Mouse (Mus musculus): Measurements from ENCODE around the gene Rarres1. TPM values are rescaled to one million over a fixed set of nuclear protein-coding genes. Genes with fewer than 3 reads are reported as not detected.

Gene Rarres1
- total and polyA plus RNA-seq, 3 experiments, result 0.34 TPM; not detected in 2

GRCm38 (mm10) chr3:67557718-67558354 lies 42.5 kb upstream of the Rarres1 start:
- dilution Hi-C loops (cut with MboI; ENCODE audit: extremely low pct_ligation_motif_present, extremely low pct_unique_long_range_greater_than_20kb, low sequenced_read_pairs), result no loop called here
- H3K27ac ChIP-seq (ENCODE audit: insufficient read depth, low read depth), result no peak overlapping the region
- no peak for TF ChIP-seq ZNF384 (IDR thresholded peaks at IDR 0.05; ENCODE audit: low read depth, low read length)
- no peak for TF ChIP-seq HCFC1 (IDR thresholded peaks at IDR 0.05; ENCODE audit: low read depth, low read length)
- no peak for TF ChIP-seq UBTF (IDR thresholded peaks at IDR 0.05; ENCODE audit: low read depth, low read length)
- no peak; the same call in 1 of the 2 replicates for TF ChIP-seq CHD2 (IDR thresholded peaks at IDR 0.05; ENCODE audit: low read length)

GRCm38 (mm10) chr3:67557200-67557651 lies 41.9 kb upstream of the Rarres1 start:
- Histone ChIP-seq H3K4me3 (replicated peaks in 1 of 3; ENCODE audit: low read depth in 2 of 3, low read length in 2 of 3, poor library complexity in 1 of 3) (peak overlapping the region in 2 of 3 experiments; percentile 12 to 50), H3K27me3 (replicated peaks) (no peaks in the 10 kb centered on the region), H3K79me2 (replicated peaks; ENCODE audit: control insufficient read depth, extremely low read depth, insufficient read depth, poor library complexity, severe bottlenecking) (no peaks in the 10 kb centered on the region), H3K4me1 (ENCODE audit: control insufficient read depth in 1 of 2, insufficient read depth in 2 of 2) (peaks cover 6 to 73% of the 10 kb centered on the region in 2 experiments), H3K27ac (ENCODE audit: insufficient read depth, low read depth) (no peak overlapping the region), H3K9me3 (replicated peaks; ENCODE audit: low read length) (no peaks in the 10 kb centered on the region), H3K4me2 (ENCODE audit: insufficient read depth, low read depth, poor library complexity, severe bottlenecking) (peak overlapping the region; percentile 33), H3K9ac (ENCODE audit: insufficient read depth, low read depth) (peak overlapping the region; percentile 34), H3K36me3 (replicated peaks in 1 of 2; ENCODE audit: control insufficient read depth in 1 of 2, insufficient read depth in 1 of 2, low read length in 1 of 2) (no peaks in the 10 kb centered on the region)
- dilution Hi-C loops (cut with MboI; ENCODE audit: extremely low pct_ligation_motif_present, extremely low pct_unique_long_range_greater_than_20kb, low sequenced_read_pairs) (no loop called here), in situ Hi-C loops (cut with MboI; ENCODE audit: low pct_ligation_motif_present, low pct_unique_long_range_greater_than_20kb, low sequenced_read_pairs) (no loop called here)
- DNase-seq (ENCODE audit: extremely low read depth), result peak; percentile 95
- TF ChIP-seq MYC (IDR thresholded peaks at IDR 0.05; ENCODE audit: low read depth, low read length) (peak; percentile 40; the same call in 1 of the 2 replicates), IRF4 (IDR thresholded peaks at IDR 0.05; ENCODE audit: low read depth, low read length) (peak; percentile 84), E2F4 (IDR thresholded peaks at IDR 0.05; ENCODE audit: insufficient replicate concordance, low read depth, low read length) (no peak), USF1 (IDR thresholded peaks at IDR 0.05; ENCODE audit: low read depth, low read length) (peak; percentile 64), CTCF (conservative IDR thresholded peaks at IDR 0.05 in 1 of 2, IDR thresholded peaks at IDR 0.05 in 1 of 2; ENCODE audit: low read depth in 2 of 2, low read length in 2 of 2) (no peak), MAZ (IDR thresholded peaks at IDR 0.05; ENCODE audit: low read depth, low read length) (no peak), ZKSCAN1 (IDR thresholded peaks at IDR 0.05; ENCODE audit: borderline replicate concordance, low read depth, low read length) (no peak), TBP (conservative IDR thresholded peaks at IDR 0.05; ENCODE audit: low read depth, low read length) (peak; percentile 54; the same call in 1 of the 2 replicates), USF2 (conservative IDR thresholded peaks at IDR 0.05; ENCODE audit: low read depth, low read length) (peak; percentile 69), JUND (conservative IDR thresholded peaks at IDR 0.05; ENCODE audit: low read depth, low read length) (peak; percentile 21; the same call in 1 of the 2 replicates), GABPA (IDR thresholded peaks at IDR 0.05; ENCODE audit: insufficient replicate concordance, low read depth, low read length) (no peak), RCOR1 (conservative IDR thresholded peaks at IDR 0.05; ENCODE audit: low read depth, low read length) (no peak), POLR2AphosphoS2 (IDR thresholded peaks at IDR 0.05; ENCODE audit: low read depth, low read length) (no peak), SMC3 (IDR thresholded peaks at IDR 0.05; ENCODE audit: low read depth, low read length) (no peak), MAFK (IDR thresholded peaks at IDR 0.05; ENCODE audit: insufficient replicate concordance, low read length) (no peak), ZMIZ1 (IDR thresholded peaks at IDR 0.05; ENCODE audit: low read depth, low read length) (no peak), TCF12 (IDR thresholded peaks at IDR 0.05; ENCODE audit: low read depth, low read length) (peak; percentile 62; the same call in 1 of the 2 replicates), MEF2A (IDR thresholded peaks at IDR 0.05; ENCODE audit: borderline replicate concordance, low read depth, low read length) (no peak), KAT2A (IDR thresholded peaks at IDR 0.05; ENCODE audit: insufficient replicate concordance, low read length) (no peak), HCFC1 (IDR thresholded peaks at IDR 0.05; ENCODE audit: low read depth, low read length) (no peak; the same call in 1 of the 2 replicates), ETS1 (conservative IDR thresholded peaks at IDR 0.05; ENCODE audit: low read depth, low read length) (peak; percentile 58), NELFE (IDR thresholded peaks at IDR 0.05; ENCODE audit: low read depth, low read length) (no peak), UBTF (IDR thresholded peaks at IDR 0.05; ENCODE audit: low read depth, low read length) (no peak), ELF1 (IDR thresholded peaks at IDR 0.05; ENCODE audit: low read depth, low read length) (peak; percentile 47; the same call in 1 of the 2 replicates), MXI1 (IDR thresholded peaks at IDR 0.05; ENCODE audit: low read depth, low read length) (peak; percentile 27; the same call in 1 of the 2 replicates), ZC3H11A (IDR thresholded peaks at IDR 0.05; ENCODE audit: low read depth, low read length) (no peak), PAX5 (IDR thresholded peaks at IDR 0.05; ENCODE audit: low read length) (no peak), MAX (IDR thresholded peaks at IDR 0.05; ENCODE audit: low read length) (peak; percentile 71), BHLHE40 (IDR thresholded peaks at IDR 0.05; ENCODE audit: low read depth, low read length) (peak; percentile 99)

More at GRCm38 (mm10) chr3:67557718-67558354, 42.5 kb upstream of the Rarres1 start:
- Histone ChIP-seq H3K4me2 (ENCODE audit: insufficient read depth, low read depth, poor library complexity, severe bottlenecking) (peak overlapping the region; percentile 33), H3K4me1 (ENCODE audit: control insufficient read depth in 1 of 2, insufficient read depth in 2 of 2) (peaks cover 6 to 71% of the 10 kb centered on the region in 2 experiments), H3K9ac (ENCODE audit: insufficient read depth, low read depth) (peak overlapping the region; percentile 34), H3K79me2 (replicated peaks; ENCODE audit: control insufficient read depth, extremely low read depth, insufficient read depth, poor library complexity, severe bottlenecking) (no peaks in the 10 kb centered on the region), H3K9me3 (replicated peaks; ENCODE audit: low read length) (no peaks in the 10 kb centered on the region), H3K4me3 (replicated peaks in 1 of 3; ENCODE audit: low read depth in 2 of 3, low read length in 2 of 3, poor library complexity in 1 of 3) (peak overlapping the region in 2 of 3 experiments; percentile 12 to 50), H3K27me3 (replicated peaks) (no peaks in the 10 kb centered on the region), H3K36me3 (replicated peaks in 1 of 2; ENCODE audit: control insufficient read depth in 1 of 2, insufficient read depth in 1 of 2, low read length in 1 of 2) (no peaks in the 10 kb centered on the region)
- in situ Hi-C loops (cut with MboI; ENCODE audit: low pct_ligation_motif_present, low pct_unique_long_range_greater_than_20kb, low sequenced_read_pairs), result no loop called here
- DNase-seq (ENCODE audit: extremely low read depth), result no peak
